Mouse (Mus musculus) megakaryocyte, embryonic 14.5 days (primary cell): Measurements from ENCODE around the gene Bcat1.

ENCODE experiments used
- FLI1 ChIP-seq: IDR thresholded peaks from 2 replicates; pipeline ENCODE4 v1.6.1; 2012; ENCODE audit warnings: low read length, inconsistent platforms, mixed read lengths
- GATA1 ChIP-seq: IDR thresholded peaks from 3 replicates; pipeline ENCODE4 v1.6.1; 2012; ENCODE audit warnings: mixed read lengths, low read length, inconsistent platforms, borderline replicate concordance

GRCm38 (mm10) chr6:144963156-144963555 is 112.8 kb downstream of the Bcat1 start:
- TF ChIP-seq GATA1 (no peak), FLI1 (no peak)
